Mouse (Mus musculus) embryo, embryonic 11.5 days (tissue): ENCODE measurements around the gene Mansc1.
A peak's percentile ranks its signal among the peaks of the same experiment; 100 is the strongest.
"Not testable (repeated sequence)": the region's sequence is repeated elsewhere in the genome, so short reads cannot be mapped to it uniquely, and the experiment has no call there.

ENCODE experiments used
- DNase-seq: peaks from one replicate; pipeline ENCODE4 v3.0.0-alpha.2; 2012; ENCODE audit warnings: low read depth, low spot score

The Mansc1 gene

DNA sequence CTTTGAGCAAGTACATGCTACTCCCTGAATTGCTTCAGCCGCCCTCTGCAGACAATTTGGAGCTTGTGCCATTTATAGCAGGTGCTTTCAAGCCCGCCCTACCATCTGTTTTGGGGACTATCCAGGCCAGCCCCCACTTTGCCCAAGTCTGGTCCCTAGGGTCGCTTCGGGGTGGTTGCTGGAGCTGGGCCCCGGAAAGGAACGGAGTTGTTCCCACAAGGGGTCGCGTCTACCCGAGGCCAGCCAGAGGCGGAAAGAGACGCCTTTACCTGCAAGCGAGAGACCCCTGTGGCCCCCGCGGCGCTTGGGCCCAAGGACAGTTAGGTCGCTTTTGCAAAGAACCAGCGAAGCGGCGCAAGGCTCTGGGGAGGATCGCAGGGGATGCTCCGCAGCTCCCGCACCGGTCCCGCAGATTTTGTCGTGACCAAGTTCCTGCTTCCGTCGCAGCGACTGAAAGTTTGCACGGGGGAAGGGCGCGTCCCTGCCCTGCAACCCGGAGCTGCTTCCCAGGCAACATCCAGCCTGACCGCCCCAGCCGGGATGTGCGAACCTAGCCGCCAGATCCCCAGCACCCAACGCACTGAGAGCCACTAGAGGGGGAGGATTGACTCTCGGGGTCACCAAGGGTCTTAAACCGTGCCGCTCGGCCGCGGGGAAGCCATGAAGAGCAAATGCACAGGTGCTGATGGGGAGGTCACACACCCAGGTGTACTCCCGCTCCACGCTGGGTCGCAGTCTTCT, at the start of gene Mansc1:
Gene Mansc1, minus strand, starts transcription at position 542 of the 741 bp plus-strand sequence.
- no peak for DNase-seq

DNA sequence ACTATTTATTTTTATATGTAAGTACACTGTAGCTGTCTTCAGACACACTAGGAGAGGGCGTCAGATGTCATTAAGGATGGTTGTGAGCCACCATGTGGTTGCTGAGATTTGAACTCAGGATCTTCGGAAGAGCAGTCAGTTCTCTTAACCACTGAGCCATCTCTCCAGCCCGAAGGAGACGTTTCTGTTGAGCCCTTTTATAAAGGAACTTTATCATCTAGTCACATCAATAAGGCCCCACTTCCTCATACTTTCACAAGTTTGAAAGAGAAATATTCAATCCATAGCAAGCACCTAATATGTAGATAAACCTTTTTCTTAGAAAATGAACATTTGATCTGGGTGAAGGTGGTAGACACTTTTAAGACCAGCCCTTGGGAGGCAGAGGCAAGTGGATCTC, 47.0 kb upstream of the Mansc1 start:
- not testable (repeated sequence) for DNase-seq

DNA sequence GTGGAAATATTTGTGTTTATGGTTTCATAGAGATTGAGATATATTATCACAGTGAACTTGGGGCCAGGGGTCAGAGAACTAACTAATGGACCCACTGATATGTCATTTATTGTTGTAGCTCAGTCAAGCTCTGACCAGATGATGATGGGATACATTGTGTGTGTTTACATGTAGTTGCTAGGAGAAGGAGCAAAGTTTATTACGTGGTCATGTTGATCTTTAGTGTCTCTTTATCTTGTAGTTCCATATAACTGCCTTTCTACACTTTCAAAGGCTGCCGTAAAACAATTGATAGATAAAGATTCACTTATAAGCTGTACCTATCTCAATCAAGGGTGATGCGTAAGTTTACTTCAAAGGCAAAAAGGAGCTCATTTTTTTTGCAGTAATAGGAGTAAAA, 45.7 kb upstream of the Mansc1 start:
- DNase-seq = no peak

DNA sequence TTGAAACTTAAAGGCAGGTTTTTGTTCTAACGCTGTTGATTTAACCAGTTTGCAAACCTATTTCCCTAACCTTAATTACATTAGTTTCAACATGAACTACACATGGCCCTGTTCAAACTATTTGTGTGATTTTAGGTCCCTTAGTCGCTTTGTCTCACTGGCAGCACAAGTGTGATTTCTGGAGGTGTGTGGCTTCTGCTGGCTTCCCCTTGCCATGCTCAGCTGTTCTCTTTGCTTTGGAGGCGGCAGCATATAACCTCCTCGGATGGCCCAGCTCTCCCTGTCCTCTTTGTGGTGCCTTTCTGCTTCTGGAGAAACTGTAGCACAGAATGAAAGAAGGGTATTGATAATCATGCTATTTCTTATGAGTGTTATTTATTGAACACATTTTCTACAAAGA, 45.2 kb upstream of the Mansc1 start:
- no peak for DNase-seq

DNA sequence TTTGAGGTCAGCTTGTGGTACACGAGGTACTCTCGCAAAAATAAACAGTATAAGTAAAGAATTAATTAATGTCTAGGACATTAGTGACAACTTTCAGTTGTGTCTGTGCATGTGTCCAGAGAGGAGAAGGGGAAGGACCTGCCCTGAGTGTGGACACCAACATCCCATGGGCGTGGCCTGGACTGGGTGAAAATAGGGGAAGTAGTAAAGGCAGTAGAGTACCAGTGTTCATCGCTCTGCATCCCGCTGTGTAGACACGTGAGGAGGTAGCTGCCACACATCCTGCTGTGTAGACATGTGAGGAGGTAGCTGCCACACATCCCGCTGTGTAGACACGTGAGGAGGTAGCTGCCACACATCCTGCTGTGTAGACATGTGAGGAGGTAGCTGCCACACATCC, 41.4 kb upstream of the Mansc1 start:
- not testable (repeated sequence) for DNase-seq

DNA sequence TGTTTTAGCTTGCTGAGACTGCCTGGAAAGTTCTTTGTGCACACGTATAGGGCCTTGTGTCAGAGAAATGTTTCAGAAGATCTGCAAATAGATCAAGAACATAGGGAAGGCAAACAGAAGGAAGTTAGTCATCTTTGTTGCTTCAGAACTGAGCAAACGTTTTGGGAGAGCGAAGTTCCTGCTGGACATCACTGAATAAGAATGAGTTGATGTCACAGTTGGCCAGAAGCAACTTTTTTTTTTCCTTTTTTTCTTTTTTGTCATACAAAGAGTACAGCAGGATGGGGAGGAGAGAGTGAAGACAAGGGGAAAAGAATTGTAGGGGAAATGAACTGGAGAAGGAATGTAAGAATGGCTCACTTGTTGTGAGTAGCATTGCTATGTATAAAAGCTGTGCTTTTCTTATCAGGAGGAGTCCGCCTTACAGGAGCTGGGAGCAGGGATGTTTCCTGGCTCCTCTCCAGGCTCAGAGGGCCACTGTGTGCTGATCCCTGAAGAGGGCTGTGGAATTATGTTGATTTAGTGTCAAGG, 38.7 kb upstream of the Mansc1 start:
- no peak for DNase-seq

DNA sequence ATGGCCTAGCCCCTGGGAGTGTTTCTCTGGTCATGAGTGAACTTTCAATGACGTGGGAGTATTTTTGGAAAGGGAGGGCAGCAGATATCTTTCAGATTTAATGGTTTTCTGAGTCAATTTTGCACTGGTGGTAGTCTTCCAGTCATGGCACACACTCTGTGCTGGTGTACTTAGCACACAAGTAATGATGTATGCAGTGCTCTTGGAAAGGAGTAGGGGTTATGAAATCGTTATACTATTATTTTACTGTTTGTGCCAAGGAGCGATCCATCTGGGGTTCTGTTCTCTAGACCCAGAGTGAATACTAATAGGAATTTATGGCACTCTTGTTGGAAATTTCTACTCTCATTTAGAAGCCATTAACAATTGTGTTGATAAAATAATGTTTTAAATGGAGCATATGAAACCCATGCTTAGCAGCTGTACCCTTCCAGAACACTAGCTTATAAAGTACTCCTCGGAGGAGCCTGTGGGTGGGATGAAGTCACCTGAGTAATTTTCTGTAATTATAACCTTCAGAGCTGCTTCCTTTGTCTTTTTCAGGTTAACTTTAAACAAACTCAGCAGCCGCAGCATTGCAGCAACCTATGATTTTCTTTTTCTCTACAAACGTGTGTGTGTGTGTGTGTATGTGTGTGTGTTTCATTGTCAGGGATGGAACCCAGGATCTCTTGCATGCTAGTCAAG, 37.0 kb upstream of the Mansc1 start:
- no peak for DNase-seq

DNA sequence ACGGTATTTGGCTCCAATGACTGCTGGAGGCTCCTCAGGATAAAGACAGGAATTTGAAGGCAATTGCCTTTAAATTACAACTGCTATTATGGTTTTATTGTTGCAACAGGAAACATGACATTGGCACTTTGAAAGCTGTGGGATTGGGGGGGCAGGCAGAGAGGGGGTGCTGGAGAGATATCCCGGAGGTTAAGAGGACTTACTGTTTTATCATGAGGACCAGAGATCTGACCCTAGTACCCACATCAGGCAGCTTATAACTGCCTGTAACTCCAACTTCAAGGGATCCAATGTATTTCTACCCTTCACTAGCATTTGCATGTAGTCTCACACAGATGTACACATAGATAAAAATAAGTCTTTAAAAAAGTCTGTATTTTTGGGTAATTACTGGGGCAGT, 36.2 kb upstream of the Mansc1 start:
- no peak for DNase-seq

DNA sequence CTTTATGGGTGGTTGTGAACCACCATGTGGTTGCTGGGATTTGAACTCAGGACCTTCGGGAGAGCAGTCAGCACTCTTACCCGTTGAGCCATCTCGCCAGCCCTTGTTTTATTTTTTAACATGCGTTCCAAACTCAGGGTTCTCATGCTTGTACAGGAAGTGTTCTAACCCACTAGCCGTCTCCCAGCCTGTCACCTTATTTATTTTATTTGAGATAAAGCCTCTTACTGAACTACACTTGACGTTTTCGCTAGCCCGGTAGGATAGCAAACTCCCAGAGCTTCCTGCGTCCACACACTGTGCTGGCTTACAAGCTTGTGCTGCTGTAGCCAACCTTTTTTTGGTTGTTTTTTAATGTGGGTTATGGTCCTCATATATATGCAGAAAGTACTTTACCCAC, 33.5 kb upstream of the Mansc1 start:
- no peak for DNase-seq

DNA sequence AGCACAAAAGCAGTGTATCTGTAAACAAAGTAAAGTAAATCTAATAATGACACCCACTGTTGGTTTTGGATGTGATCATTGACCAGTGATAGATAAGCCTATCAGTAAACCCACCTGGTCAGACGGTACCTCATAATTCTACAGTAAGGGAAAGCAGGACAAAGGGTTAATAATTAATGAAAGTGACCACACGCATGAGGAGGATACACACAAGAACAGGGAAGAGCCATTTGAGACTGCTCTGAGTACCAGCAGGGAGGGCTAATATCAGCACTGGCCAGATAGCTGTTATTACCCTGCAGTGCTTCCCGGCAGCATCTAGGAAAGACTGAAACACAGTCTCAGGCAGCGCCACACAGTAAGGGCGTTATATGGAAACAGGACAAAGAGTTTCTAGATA, 32.3 kb upstream of the Mansc1 start:
- no peak for DNase-seq

DNA sequence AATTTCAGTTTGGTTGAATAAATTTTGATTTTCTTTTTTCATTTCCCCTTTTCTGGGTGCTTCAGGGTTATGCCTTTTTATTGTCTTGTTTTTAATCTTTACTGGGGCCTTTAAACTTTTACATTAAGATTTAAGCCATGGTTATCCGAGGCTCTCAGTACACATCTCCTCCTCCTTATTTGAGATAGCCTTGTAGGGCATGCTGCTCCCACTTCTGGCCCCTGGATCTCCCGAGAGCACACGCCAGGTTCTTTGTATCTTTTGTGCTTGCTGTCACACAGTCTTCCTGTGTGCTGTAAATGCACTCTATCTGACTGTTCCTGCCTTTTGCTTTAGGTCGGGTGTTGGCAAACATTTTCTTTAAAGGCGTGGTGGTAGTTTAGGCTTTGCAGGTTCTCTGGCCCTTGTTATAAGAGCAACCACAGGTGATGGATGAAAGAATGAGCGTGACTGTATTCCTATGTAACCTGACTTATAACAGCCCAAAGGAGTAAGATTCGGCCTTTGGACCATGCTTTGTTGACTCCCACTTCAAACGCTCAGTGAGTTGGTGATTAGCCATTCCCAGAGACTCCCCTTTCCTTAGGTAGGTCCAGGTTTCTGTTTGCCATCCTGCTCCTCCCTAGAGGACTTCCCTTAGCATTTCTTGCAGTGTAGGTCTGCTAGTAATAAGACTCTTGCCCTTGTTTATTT, 28.6 kb upstream of the Mansc1 start:
- DNase-seq = no peak

DNA sequence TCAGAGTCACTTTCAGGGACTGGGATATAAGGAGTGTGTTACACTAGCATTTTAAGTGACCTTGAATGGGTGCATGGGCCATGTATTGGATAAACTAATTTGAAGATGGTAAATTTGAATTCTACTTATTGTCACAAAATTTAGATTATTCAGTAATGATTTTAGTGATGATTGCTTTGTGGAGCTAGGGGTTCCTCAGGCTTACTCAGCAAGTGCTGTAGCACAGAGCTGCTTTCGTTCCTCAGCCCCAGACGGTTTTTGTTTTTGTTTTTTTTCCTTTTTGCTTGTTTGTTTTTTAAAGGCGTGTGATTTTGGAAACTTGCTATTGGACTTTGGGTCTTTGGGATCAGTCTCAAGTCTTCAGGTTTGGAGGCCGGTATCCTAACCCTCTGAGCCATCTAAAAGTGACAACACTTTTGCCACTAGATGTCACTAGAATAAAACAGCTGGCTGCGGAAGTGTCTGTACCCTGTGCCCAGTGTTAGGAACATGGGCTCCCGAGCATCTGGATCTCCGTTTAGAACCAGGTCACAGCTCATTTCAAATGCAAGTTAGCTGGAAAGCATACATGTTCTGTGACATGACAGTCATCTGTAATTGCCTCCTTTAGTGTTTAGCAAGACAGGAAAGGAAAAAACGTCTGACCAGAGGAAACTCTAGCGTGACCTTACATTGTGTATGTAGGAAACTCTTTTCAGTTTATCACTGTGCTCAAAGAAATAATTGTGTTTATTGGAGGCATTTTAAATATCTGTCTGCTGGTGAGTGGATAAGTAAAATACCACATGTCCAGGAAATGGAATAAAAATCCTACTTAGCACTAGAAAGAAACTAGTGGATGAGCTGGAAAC, 27.0 kb upstream of the Mansc1 start:
- DNase-seq = peak; percentile 42

DNA sequence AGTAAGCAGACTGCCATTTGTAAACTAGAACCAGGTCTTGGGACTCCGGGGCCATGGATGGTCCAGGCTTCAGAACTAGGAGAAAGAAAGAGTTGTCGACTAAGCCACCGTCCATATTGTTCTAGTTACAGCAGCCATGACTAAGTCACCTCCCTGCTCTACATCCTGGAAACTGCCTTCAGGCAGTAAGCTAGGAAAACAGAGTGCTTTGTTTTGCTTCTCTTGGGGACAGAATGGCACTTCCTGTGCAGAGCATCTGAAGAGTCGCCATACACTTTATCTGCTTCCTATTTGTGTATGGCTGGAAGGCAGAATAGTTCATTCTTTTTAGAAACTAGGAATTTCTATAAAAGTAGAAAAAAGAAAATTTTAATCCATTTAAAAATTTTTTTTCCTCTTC, 24.2 kb upstream of the Mansc1 start:
- DNase-seq = no peak

DNA sequence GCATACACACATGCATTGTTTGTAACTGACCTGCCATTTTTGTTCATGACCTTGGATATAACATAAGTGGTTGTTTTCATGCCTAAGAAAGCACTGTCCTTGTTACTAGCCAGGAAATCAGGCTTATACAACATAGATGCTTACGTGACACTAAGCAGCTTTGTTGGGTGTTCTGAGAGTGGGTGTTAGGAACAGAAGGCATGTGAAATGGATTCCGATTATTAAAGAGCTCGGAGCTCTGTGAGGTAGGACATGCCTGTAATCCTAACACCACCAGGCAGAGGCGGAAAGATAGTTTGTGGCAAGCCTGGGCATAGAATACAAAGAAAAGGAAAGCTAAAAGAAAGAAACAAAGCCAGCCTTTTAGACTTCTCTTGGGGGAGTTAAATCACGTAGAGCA, 16.1 kb upstream of the Mansc1 start:
- DNase-seq = no peak

DNA sequence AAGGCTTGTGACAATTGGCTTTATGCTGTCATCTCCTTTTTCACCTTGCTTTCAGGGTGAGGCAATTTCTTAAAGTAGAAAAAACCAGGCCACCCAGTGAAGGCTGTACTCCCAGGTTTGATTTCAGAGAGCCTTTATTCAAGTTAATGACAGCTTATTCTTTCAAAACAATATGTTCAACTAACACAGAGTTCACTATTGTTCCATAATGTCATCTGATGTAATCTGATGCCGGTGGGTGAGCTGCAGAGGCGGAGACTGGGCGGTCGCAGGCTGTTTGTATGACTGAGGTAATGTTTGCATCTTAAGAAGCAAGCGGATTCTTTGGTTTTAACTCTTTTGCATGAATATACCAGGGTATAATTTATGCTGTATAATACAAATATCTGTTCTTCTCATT, 15.3 kb upstream of the Mansc1 start:
- DNase-seq = no peak

DNA sequence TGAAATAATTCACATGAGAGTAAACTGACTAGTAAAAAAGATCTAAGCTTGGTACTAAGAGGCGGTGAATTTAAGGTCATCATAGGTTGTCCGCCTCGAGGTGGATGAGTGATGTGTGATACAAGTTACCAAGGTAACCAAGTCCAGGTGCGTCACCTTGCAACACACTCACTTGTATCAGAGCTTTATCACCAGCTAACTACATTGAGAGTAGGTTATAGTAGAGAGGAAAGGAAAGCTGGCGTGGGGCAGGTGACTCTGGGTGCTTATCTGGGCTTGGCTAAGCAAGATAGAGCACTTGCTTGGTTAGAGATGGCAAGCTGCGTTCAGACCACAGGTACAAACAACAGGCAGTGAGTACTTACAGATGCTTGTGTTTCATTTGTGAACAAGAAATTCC, 14.5 kb upstream of the Mansc1 start:
- DNase-seq = no peak

DNA sequence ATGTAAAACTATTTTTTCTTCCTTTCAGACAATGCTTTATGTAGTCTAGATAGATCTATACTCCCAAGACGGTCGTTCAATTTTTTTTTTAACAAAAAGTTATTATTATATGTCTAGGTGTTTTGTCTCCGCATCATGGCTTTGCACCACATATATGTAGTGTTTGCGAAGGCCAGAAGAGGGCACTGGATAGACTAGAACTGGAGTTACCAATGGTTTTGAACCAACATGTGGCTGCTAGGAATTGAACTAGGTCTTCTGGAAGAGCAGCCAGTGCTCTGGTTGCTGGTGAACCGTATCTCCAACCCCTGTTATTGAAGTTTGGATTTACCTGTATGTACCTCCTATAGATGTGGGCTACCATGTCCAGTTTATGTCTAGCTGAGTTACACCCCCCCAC, 11.0 kb upstream of the Mansc1 start:
- no peak for DNase-seq

DNA sequence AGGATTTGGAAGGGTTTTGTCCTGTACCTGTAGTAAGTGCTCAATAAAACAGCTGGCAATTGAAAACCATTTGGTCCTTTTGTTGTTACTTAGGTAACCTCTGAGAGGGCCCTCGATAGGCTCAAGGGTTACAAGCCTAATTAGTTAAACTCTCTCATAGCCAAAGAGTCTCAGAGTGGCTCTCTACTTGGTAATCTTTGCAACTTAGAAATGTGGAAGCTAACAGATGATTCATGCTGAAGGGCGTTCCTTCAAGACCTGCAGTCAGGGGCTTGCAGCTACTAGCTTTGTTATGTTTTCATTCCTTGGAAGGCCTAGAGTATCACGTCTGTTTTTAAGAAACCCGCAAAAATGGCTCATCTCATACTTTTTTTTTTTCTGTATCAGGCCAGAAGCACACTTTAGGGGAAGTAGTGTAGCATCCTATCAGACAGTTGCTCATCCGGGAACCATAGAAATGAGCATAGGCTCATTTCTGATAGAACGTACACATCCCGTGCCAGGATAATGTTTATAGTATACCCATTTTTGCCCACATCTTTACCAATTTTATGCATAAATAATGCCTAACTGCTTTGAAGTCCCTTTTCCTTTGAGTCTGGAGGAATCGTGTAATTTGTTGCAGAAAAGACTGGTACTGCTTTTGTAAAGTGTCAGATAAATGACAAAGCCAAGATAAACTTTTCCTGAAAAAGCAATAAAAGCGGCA, 9.6 kb upstream of the Mansc1 start:
- no peak for DNase-seq

DNA sequence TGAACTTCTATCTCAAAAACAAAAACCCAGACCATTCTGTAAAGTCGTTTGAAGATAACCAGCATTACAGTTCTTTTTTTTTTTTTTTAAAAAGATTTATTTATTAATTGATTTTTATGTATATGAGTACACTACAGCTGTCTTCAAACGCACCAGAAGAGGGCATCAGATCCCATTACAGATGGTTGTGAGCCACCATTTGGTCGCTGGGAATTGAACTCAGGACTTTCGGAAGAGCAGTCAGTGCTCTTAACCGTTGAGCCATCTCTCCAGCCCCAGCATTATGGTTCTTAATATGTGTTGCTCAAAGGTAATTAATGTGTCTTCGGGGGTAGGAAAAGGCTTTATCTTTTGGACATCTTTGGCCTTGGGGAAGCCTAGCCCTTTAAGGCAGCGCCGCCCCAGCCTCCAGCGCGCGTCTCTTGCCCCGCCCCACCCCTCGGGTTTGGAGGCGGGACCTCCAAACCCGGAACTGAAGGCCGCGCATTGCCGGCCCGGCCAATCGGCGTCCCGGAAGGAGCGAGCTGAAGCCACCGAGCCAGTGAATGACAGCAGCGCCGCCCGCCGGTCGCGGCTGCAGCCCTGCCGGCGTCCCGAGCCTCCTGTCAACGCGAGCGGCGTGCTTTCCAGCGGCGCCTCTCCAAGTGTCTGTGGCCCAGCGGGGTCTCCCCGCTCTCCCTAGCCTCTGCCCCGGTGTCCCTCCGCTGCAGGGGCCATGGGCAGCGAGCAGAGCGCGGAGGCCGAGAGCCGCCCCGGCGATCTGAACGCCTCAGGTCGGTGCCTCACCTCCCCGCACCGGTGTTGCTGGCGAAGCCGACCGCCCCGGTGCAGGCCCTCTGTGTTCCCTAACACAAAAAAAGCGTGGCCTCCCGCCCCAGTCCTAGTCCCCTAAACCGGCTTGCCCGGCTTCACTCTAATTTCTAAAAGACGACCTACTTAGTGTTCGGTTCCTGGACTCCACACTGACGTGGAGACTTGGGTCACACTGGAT, 8.5 kb upstream of the Mansc1 start:
- peak; percentile 93 for DNase-seq

DNA sequence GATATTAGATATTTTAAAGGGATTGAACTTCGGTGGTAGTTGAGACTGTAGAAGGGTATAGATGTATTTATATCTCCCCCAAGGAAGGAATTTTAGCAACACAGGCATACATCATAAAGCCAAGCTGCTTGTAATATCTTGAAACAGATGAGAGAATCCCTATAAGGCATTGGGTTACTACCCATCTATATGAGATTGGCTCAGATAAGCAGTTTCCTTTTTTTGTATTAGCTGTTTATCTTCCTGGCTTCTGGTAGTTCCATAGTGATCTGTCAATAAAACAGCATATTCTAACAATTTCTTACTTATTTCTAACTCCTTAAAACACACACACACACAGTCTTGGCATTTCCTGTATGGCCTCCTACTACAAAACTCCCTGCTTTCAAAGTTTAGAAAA, 7.6 kb upstream of the Mansc1 start:
- DNase-seq = no peak
